Mouse (Mus musculus) left cerebral cortex, postnatal 25 days (tissue): ENCODE measurements at regions not wholly inside any gene's neighbourhood (a gene's known extent, or its start where the extent isn't known, plus 50 kb on each side); places are given as distances from the start of the nearest gene placed in this dataset.
A peak's percentile ranks its signal among the peaks of the same experiment; 100 is the strongest.

Experiments used
- DNase-seq, 2 experiments: peaks; one replicate each; pipeline ENCODE4 v3.0.0; 2022; ENCODE audit warnings: low spot score in 2 of 2, mixed read lengths in 1 of 2
- intact Hi-C: fragments of 180-260 bp; cut with DNase I; formaldehyde crosslinking; loops from one replicate; pipeline ENCODE4 v1.15.1; 2025

DNA sequence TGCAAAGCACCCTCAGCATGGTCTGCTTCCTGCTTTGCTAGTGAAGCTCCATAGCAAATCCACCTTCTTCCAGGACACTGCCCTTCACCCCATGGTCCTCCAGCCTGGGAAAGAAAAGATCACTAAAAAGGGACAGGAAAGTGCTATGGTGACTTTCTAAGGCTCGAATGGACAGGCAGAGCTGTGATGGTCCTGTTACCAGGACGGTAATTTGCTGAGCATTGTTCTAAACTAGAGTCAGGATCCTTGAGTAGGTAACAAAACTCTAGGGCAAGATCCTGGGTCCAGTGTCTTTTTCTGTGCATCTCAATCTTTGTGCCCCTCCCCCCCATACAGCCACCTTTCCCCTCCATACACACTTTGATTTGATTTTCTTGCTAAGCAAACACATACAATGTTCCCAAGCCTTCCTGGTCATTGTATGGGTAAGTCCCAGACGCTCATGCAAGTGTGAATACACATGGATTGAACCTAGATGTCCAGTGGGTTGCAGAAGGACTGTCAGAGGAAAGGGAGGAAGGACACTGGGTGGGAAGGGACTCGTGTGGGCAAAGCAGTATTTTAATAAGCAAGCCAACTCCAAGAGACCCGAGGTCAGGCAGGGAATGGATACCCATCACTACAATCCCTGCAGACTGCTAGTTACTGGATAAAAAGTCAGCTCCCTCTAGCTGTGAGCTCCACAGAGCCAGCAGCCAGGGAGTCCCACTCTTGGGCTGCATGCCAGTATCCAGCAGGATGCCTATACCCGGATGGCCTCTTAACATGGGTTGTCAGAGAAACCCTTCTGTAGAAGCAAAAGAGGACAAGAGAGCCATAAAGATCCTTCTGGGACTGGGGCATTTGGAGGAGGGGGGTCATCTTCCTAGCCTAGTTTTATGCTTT is 186.9 kb downstream of the Zfp36l1 start:
- DNase-seq = peak in 1 of 2 experiments; percentile 53
- intact Hi-C loops = loop anchor here (5.0 to 10.0 kb wide), 2 partner anchors 186 to 311 kb away; partner anchors contain the start of gene Zfp36l1

DNA sequence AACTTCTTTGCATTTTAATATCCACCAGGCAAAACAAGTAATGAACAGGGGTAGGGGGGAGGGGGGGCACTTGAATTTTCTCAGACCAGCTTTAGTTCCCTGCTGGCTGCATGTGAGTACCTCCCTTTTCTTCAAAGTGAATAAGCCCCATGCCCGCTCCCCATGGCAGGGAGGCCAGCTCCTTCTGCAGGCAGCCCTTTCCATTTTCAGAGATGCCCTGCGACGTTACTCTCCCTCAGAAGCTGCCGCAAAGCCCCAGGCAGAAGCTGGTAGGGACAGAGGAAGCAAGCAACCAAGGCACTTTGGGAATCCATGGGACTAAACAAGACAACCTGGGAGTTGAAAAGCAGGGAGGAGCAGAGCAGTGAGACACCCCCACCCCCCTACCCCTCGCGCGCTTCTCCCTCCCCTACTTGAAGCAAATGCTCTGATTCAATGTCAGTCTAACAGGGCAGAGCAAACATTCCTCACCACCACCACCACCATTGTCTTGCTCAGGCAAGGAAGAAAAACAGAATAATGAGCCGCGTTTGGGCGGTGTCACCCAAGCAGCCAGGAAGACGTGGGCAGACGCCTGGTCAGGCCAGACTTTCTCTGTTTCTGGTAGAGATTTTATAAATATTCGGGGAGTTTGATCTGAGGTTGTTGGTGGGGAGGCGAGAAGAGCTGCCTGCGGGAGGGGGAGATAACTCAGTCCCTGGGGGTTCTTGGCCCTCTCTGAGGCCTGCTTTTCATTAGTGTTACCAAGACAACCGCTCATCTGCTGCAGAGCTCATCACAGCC is 187.7 kb downstream of the Zfp36l1 start:
- intact Hi-C loops = loop anchor here (5.0 to 10.0 kb wide), 2 partner anchors 187 to 310 kb away; partner anchors contain the start of gene Zfp36l1
- DNase-seq = peak; percentile 62 to 83

DNA sequence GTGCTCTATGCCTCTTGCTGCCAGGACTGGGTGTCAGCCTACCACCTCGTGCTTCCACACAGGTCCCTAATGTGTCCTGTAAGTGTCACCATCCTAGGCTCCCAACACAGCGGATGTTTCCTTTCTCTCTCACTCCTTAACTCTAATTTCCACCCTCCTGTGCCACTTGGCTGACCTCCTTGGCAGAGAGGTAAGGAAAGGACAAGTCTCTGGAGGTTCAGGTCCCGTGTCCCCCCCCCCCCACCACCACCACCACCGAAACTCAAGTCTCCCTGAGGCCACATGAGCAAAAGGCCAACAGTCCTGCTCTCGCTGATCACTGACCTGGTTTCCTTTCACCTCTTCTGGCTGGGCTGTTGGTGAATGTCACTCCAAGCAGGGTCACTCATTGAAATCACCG is 189.0 kb downstream of the Zfp36l1 start:
- intact Hi-C loops = loop anchor here (10.0 kb wide), 1 partner anchor 309 kb away; no protein-coding TSS in a partner anchor
- no peak for DNase-seq

DNA sequence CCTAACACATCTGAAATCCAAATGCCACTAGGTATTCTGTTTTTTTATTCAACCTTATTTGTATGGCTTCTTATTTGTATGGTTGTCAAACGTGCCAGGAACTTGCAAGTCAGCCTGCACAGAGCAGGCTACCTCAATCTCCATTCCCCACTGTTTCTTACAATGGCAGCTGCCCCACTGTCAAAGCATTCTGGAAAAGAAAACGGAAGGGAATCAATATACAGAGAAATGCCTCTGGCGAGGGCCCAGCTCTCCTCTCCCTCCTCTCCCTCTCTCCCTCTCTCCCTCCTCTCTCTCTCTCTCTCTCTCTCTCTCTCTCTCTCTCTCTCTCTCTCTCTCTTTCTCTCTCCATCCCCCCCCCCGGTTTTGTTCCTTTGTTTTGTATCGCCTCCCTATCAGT is 191.0 kb downstream of the Zfp36l1 start:
- intact Hi-C loops = loop anchor here (10.0 kb wide), 1 partner anchor 307 kb away; no protein-coding TSS in a partner anchor
- DNase-seq = no peak

DNA sequence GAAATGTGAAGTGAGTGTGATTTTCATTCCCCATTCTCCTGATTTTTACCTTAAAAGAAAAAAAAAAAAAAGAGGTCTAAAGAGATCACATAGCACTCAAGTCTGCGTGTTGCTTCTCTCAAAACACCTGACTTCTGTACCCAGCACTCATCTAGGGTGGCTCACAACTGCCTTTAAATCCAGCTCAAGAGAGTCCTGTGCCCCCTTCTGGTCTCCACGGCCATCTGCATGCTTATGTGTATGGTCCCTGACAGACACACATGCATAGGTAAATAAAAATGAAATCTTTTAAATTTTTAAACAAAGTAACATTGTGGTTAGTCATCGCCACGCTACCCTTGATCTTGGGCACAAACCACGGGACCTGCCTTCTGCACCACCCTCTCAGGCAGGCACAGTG is 193.8 kb downstream of the Zfp36l1 start:
- intact Hi-C loops = no loop called here
- no peak for DNase-seq

DNA sequence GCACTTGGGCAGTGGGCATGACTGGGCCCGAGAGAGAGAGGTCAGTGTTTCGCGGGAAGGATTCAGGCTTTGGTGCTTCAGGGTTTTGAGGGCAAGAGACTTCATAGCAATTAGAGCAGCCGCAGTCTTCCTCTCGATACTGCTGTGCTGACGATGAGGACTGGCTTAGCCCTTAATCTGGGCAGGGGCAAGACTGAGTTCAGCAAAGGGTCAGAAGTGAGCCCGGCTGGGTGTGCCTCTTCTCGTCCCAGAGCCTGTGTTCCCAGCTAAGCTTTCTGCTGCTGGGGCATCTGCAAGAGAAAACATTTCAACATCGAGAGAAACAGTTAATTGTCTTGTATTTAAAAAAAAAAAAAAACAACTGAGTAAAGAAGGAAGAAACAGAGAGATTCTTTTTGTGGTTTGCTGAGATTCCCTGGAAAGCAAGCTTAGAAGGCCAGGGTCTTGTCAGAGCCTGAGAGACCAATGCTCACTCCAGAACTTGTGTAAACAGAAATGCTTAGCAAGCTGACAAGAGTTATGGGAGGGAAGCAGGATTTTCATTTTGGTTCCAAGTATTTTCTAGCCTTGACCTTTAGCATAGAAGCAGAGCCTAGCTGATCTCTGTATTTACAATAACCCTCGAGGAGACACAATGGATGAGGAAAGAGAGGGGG is 195.1 kb downstream of the Zfp36l1 start:
- DNase-seq = no peak
- intact Hi-C loops = no loop called here

DNA sequence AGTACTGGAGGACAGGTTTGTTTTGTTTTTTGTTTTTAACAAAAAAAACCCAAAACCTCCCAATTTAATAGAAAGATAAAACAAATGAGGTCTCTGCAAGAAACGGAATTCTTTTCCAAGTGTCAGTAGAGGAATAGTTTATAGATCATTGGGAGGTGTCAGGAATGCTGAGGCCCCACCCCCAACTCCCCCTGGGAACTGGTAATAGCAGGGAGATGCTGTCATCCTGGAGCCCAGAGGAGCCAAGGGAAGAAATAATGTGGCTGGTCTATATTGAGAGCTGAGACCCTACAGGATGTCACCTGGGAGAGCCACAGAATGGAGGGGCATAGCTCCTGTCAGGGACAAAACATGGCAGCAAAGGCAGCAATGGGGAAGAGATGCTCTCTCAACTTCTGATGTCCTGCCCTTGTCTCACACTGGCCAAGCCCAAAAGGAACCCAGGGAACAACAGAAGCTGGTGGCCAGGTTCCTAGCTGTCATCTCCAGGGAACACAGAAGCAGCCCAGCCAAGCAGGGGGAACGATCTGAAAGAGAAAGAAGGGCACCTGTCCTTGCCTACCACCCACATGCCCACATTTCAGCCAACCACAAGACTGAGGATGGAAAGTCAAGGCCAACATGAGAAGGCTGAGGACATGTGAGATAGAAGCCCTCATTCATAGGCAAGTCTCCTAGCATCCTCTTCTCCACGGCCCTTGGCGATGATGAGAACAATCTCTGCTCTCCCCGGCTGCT is 195.7 kb downstream of the Zfp36l1 start:
- DNase-seq = no peak
- intact Hi-C loops = no loop called here

DNA sequence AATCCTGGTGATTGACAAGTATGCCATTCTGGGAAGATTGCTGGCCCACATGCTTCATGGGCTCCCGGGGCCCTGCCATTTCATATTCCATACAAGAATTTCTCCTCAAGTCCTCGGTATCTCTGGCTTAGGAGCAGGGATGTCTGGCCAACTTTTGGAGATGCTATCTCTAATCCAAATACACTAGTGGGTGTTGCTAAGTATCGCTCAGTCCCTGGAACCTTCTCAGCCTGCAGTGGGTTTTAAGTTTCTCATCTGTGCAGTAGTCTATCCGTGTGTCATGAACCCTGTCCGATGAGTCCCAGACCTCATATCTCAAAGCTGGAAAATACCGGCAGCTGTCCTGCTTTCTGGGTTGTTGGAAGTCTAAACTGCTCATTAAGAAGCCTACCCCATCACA is 198.9 kb downstream of the Zfp36l1 start:
- no peak for DNase-seq
- intact Hi-C loops = no loop called here

DNA sequence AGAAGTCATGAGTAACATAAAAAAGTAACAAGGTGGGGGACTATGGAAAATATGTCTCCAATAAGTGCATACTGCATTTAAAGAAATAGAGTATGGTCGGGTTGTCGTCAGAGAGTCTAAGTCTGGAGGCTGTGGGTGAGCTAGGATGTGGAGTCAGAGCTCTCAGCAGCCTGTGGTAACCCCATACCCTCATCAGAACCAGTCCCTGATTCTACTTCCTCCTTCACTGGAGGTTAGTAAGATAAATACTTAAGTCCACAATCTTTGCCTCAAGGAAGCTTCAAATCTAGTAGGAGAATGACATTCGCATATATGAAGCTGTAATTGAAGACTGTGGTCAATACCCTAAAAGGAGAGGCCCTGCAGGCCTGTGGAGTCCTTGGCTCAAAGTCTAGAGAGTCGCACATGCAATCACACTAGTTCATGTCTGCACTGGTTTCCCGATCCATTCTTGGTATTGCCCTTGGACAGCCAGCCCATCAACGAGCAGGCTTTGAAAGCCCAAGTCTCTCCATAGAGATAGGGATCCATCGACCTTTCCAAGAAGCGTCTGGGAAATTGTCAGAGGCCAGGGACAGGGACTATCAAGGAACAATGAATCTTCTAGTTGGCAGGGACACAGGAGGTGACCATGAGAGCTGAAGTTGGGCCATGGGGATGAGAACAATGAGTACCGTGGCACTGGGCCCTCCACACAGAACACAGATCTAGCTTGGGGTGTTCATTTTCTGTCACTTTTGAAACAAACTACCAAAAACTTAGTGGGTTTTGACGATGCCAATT is 200.3 kb downstream of the Zfp36l1 start:
- no peak for DNase-seq
- intact Hi-C loops = no loop called here

DNA sequence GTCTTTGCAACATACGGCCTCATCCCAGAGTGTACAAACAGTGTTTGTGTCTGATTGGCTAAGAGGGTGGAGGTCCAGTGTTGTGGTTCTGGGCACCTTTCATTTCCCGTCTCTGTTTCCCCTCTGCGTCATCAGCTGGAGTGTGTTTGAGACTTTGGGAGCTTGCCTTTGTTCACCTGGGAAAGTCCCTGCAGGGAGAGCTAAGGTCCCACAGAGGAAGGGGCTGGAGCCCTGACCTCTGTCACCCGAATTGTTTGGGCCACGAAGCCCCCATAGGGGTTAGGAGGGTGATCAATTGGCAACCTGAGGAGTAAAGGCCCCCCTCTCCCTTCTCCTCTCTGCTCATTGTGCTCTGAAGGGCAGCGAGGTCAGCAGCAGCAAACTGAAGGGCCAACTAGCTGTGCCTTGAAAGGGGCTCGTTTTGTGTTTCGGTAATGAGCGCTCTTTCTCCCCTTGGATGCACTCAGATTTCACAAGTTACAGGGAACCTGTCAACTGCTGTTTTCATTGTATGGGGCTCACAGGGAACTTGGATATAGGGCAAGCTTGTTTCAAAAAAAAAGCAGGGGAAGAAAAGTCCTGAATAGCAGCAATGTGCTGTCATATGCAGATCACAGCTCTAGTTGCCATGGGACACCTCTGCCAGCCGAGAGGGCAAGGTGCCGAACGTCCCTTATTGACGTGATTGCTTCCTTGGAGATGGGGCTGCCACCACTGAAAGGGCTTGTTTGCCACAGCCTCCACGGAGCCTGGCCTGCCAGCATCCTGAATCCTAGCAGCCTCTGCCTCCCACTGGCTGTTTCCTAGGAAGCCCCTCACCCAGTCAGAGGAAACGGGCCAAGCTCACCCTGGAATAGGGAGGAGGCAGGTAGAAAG is 201.7 kb downstream of the Zfp36l1 start:
- DNase-seq = peak in 1 of 2 experiments; percentile 62
- intact Hi-C loops = no loop called here

DNA sequence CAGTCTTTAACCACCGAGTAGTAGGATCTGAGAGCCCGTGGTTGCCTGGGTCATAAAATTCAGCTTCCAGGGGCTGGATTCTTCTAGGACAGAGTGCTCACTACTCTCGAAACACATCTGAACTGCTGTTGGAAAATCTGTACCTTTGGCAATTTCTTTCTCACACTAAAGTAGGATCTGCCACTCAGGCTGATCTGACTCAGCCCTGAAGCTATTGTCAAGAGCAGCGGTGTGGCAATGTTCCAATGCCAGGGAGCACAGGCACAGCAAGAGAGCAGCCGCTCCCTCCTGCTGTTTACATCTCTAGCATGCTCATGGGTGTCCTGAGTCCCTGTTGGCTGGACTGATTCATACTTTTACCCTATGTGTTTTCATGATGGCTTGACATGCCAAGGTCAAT is 205.2 kb downstream of the Zfp36l1 start:
- DNase-seq = no peak
- intact Hi-C loops = no loop called here

DNA sequence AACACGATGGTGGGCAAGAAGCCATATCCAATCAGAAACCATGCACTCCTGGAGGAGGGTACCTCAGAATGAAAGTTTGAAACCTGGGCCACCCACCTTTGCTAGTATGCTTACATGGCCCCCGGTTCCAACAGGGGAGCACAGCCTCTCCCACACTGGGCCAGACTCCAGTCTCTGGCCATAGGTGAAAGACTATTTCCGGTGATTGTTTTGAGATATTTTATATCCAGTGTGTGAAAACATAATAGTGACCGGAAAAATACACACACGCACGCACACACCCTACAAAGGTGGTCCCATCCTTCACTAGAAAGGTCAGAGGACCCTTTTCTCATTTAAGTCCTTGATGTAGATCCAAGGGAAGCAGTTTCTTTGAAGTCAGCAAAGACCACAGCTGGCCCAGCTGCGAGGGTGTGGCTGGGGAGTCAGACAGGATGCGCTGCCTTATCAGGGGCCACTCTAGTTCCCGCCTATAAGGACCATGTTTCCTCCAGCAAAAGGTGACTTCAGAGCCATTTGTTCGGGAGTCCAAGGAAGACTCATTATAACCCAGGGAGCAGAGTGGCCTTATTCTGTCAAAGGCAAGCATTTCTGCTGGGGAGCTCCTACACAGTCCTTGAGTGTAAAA is 206.0 kb downstream of the Zfp36l1 start:
- DNase-seq = no peak
- intact Hi-C loops = no loop called here

DNA sequence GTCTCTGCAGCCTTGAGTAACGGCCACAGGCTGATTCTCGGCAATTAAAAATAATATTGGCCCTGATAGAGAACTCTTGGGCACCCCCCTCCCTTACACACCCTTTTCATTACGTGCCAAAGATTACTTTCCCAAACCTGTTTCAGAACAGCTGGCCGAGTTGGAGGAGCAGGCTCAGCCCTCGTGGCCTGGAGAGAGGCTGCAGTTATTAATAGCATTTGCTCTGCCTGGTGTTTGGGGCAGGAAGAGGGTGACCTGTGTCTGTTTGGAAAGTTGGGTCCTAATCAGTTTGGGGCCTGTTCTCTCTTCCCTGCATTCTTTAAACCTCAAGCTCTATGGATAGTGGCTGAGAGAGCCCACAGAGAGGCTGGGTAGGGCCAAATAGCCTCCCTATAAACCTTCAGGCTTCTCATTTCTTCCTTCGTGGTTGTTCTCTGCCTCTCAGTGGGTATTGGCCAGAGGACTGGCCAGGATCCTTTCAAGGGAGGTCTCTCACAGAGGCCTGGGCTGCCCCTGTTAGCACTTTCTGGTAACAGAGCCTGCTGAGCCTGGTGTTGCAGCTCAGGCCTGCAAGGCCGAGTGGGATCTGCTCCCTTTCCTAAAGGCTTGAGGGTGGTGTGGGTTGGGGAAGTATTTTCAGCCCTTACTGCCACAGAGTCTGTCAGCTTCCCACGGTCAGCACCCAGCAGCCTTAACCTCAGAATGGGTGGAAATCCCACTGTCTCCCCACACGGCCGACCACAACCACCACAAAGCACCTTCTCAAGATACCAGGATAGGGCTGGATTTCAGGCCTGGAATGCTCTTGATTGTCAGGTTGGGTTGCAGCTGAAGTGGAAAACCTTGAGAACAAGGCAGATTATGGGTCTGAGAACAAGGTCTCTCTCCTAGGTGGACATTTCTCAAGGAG is 206.7 kb downstream of the Zfp36l1 start:
- intact Hi-C loops = no loop called here
- DNase-seq = peak in 1 of 2 experiments; percentile 14

DNA sequence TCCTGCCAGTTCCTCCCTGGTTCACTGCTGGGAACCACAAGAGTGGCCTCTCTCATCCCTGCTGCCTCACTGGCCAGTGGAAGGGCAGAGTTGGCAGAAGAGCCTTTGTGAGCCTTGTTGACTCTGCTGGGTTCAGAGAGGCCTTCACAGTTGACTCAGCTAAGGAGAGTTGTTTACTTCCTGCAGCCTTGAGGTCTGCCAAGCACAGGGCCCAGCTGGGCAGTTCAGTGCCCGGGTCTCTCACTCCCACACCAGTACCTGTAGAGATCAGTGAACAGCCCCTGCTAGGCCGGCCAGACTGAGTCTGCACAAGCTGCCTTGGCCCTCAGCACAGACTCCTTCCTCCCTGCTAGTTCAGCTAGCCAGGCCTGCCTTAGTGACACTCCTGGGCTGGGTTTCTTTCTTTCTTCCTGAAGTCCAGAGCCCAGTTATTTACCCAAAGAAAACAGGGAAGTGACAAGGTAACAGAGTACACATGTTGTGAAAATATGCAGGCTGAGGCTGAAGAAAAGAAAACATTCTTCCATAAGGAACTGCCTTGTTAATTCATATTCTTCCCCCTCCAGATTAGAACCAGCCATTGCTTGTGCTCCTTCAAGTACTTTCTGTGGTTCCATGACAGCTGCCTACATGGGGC is 207.8 kb downstream of the Zfp36l1 start:
- no peak for DNase-seq
- intact Hi-C loops = no loop called here

DNA sequence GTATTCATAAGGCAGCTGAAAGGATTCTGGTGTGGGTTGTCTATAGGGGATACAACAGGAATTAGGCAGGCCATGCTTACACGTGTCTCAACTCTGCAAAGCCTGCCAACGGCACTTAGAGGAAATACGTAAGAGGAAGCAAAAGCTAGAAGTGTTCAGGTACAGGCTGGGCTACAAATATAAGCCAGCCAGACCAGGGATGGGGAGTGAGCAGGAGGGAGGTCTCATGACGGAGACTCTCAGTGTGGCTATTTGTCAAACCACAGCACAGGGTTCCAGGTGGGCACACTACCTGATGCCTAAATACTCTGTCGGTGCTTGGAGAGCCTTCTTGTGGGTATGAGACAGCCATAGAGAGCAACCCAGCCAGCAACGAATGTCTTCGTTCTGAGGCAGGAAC is 210.1 kb downstream of the Zfp36l1 start:
- intact Hi-C loops = no loop called here

DNA sequence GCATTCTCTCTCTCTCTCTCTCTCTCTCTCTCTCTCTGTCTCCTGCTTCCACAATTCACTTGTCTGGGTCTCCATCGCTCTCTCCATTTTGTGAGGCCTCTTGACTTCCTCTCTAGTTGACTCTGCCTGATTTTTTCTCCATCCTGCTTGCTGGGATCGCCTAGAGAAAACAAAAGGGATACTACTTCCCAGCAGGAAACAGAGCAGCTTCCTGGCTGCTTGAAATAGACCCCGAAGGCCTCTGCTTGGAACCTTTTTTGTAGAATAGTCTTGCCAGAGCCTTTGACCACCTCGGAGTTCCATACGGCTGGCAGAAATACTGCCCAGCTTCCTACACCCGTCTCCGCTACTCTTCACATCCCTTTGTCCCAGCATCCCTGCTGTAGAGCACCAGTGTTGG is 210.7 kb downstream of the Zfp36l1 start:
- DNase-seq = no peak
- intact Hi-C loops = no loop called here

More for the DNA sequence above, 210.1 kb downstream of the Zfp36l1 start:
- DNase-seq = no peak
